Mouse (Mus musculus): Measurements from ENCODE around the gene Ncaph2. TPM values are rescaled to one million over a fixed set of nuclear protein-coding genes. Genes with fewer than 3 reads are reported as not detected.

Gene Ncaph2
- polyA plus RNA-seq, 1 experiment: 142 TPM

DNA sequence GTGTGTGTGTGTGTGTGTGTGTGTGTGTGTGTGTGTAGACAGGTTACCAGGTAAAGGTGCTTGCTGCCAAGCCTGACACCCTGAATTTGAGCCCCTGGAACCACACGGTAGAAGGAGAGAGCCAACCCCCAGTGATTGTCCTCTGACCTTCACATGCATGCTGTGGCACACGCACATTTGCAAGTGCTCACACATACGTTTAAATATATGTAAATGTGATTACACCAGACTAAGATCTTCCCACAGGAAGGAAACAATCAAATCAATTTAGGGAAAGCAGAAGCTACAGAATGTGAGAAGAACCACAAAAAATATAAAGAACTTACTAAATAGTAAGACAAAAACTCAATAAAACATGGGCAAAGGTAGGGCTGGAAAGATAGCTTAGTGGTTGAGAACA, 15.4 kb upstream of the Ncaph2 start:
- Histone ChIP-seq H3K4me1 (ENCODE audit: control insufficient read depth, insufficient read depth, low read length) (peaks cover 11% of the 10 kb centered on the region), H3K4me3 (ENCODE audit: insufficient read depth, low read length) (no peak overlapping the region), H3K27ac (ENCODE audit: insufficient read depth, low read depth, low read length) (no peak overlapping the region)
- TF ChIP-seq POLR2A (IDR thresholded peaks at IDR 0.05; ENCODE audit: borderline replicate concordance, low read depth, low read length) (no peak), CTCF (IDR thresholded peaks at IDR 0.05; ENCODE audit: low read depth, low read length) (no peak)

DNA sequence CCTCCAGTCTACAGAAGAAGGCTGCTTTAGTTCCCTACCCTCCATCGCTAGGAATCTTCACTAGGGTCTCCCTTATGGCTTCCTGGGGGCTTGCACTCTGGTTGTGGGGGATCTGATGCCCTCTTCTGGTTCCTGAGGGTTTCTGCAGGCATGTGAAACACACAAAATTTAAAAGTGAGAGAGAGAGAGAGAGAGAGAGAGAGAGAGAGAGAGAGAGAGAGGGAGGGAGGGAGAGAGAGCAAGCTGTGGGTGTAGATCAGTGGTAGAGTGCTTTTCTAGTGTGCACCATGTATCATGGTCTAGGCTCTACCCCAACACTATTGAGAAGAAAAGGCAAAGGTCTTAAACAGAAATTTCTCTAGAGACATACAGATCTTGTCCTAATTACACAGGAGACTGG, 13.8 kb upstream of the Ncaph2 start:
- TF ChIP-seq POLR2A (IDR thresholded peaks at IDR 0.05; ENCODE audit: borderline replicate concordance, low read depth, low read length): no peak
- no peak for TF ChIP-seq CTCF (IDR thresholded peaks at IDR 0.05; ENCODE audit: low read depth, low read length)
- Histone ChIP-seq H3K27ac (ENCODE audit: insufficient read depth, low read depth, low read length) (no peak overlapping the region), H3K4me1 (ENCODE audit: control insufficient read depth, insufficient read depth, low read length) (peaks cover 11% of the 10 kb centered on the region), H3K4me3 (ENCODE audit: insufficient read depth, low read length) (no peak overlapping the region)

DNA sequence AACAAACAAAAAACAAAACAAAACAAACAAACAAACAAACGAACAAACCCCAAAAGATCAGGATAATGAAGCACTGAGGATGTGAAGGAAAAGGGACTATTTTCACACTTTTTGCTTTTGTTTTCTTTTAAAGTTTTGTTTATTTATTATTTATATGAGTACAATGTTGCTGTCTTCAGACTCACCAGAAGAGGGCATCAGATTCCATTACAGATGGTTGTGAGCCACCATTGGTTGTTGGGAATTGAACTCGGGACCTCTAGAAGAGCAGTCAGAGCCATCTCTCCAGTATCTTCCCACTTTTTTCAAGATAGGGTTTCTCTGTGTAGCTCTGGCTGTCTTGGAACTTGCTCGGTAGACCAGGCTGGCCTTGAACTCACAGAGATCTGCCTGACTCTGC, 12.2 kb upstream of the Ncaph2 start:
- Histone ChIP-seq H3K27ac (ENCODE audit: insufficient read depth, low read depth, low read length) (no peak overlapping the region), H3K4me1 (ENCODE audit: control insufficient read depth, insufficient read depth, low read length) (peaks cover 11% of the 10 kb centered on the region), H3K4me3 (ENCODE audit: insufficient read depth, low read length) (no peak overlapping the region)
- no peak for TF ChIP-seq POLR2A (IDR thresholded peaks at IDR 0.05; ENCODE audit: borderline replicate concordance, low read depth, low read length)
- TF ChIP-seq CTCF (IDR thresholded peaks at IDR 0.05; ENCODE audit: low read depth, low read length): no peak

DNA sequence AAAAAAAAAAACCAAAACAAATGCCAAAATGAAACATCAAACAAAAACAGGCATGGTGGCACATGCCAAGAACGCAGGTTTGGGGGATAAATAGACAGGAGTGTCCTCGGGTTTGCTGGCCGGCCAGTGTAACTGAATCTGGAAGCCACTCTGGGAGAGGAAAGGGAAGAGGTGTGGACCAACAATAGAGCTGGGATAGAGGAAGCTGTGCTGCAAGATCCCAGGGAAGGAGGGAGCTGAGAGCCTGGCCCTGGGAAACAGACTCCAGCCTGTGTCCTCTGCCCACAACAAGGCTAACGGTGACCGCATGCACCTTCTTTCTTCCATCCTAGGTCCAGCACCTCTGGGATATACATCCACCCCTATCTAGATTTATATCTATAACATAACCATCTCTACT, 5.1 kb upstream of the Ncaph2 start:
- no peak overlapping the region for H3K4me3 ChIP-seq (ENCODE audit: insufficient read depth, low read length)
- H3K27ac ChIP-seq (ENCODE audit: insufficient read depth, low read depth, low read length): no peak overlapping the region
- no peak for TF ChIP-seq POLR2A (IDR thresholded peaks at IDR 0.05; ENCODE audit: borderline replicate concordance, low read depth, low read length)
- TF ChIP-seq CTCF (IDR thresholded peaks at IDR 0.05; ENCODE audit: low read depth, low read length): no peak
- H3K4me1 ChIP-seq (ENCODE audit: control insufficient read depth, insufficient read depth, low read length): peaks cover 6% of the 10 kb centered on the region; the same call in 1 of the 2 replicates

DNA sequence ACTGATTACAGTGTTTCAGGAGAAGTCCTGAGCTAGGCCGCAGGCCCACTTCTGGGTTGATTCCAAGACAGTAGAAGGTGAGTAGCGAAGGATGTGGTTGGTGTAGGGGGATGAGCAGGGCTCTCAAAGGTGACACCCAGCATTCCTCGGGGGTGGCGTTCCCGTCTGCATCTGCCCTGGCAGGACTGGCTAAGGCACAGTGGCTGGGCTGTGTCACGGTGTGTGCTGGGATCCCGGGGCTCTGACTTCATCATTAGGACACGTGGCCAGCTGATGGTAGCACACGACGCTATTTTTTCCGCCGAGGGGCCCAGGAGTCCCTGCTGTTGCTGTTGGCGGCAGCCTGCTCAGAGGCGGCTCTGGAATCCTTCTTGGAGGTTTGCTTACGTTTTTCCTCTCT, 4.2 kb upstream of the Ncaph2 start:
- no peak for TF ChIP-seq POLR2A (IDR thresholded peaks at IDR 0.05; ENCODE audit: borderline replicate concordance, low read depth, low read length)
- no peak for TF ChIP-seq CTCF (IDR thresholded peaks at IDR 0.05; ENCODE audit: low read depth, low read length)
- Histone ChIP-seq H3K4me1 (ENCODE audit: control insufficient read depth, insufficient read depth, low read length) (peaks cover 6% of the 10 kb centered on the region; the same call in 1 of the 2 replicates), H3K27ac (ENCODE audit: insufficient read depth, low read depth, low read length) (no peak overlapping the region), H3K4me3 (ENCODE audit: insufficient read depth, low read length) (no peak overlapping the region)

DNA sequence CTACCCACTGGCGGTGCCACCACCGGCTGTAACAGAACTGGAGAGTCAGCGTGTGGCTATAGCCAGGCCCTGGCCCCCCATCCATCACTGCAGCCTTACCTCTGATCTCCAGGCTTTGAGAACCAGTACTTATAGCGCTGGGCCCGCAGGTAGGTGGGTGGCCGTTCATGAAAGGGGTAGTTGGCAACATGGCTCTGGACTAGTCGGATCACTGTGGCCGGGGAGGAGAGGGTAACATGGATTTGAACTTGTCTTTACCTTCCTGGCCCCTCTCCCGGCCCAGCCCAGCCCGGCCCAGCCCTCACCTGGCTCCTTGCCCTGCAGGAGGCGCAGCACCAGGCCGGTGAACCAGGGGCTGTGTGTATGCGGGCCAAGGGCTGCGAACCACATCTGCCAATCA, 3.5 kb upstream of the Ncaph2 start:
- TF ChIP-seq POLR2A (IDR thresholded peaks at IDR 0.05; ENCODE audit: borderline replicate concordance, low read depth, low read length): no peak
- TF ChIP-seq CTCF (IDR thresholded peaks at IDR 0.05; ENCODE audit: low read depth, low read length): no peak

DNA sequence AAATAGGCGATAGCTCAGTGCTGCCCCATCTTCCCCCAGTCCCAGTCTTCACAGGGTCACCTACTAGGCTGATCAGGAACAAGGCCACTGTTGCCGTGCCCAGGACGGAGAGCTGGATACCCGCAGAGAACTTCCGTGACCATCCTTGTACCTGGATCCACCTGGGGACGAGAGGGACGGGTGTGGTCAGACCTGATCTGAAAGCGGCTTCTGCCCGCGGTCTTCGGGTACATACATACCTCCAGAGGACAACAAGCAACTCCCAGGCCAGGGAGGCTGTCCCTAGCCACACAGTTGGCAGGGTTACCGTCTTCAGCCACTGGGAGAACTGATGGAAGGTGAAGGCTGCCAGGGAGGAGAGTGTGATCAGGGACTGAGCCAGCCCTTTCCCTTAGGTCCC, 2.7 kb upstream of the Ncaph2 start:
- peaks cover 8% of the 10 kb centered on the region; the same call in 1 of the 2 replicates for H3K4me1 ChIP-seq (ENCODE audit: control insufficient read depth, insufficient read depth, low read length)

More for the DNA sequence above, 3.5 kb upstream of the Ncaph2 start:
- no peak overlapping the region for H3K4me3 ChIP-seq (ENCODE audit: insufficient read depth, low read length)
- peaks cover 6% of the 10 kb centered on the region; the same call in 1 of the 2 replicates for H3K4me1 ChIP-seq (ENCODE audit: control insufficient read depth, insufficient read depth, low read length)
- H3K27ac ChIP-seq (ENCODE audit: insufficient read depth, low read depth, low read length): no peak overlapping the region

DNA sequence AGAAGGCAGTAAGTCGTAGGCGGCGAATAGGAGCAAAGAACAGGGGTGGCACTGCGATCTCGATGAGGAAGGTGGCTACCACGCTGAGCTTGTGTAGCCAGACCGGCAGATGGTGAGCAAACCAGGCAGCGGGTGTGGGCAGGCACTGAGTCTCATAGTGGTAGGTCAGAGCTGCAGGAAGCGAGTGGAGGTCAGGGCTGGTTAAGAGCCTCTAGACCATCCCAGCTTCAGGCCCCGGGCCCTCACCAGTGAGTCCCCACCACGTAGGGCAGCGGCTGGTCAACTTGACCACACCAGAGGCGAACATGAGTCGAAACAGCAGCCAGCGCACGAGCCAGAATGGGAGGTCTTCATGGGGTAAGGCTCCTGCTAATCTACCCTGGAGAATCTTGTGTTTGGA, 1.7 kb upstream of the Ncaph2 start:
- Histone ChIP-seq H3K27ac (ENCODE audit: insufficient read depth, low read depth, low read length) (no peak overlapping the region), H3K4me3 (ENCODE audit: insufficient read depth, low read length) (no peak overlapping the region), H3K4me1 (ENCODE audit: control insufficient read depth, insufficient read depth, low read length) (peaks cover 12% of the 10 kb centered on the region)
- TF ChIP-seq CTCF (IDR thresholded peaks at IDR 0.05; ENCODE audit: low read depth, low read length) (no peak), POLR2A (IDR thresholded peaks at IDR 0.05; ENCODE audit: borderline replicate concordance, low read depth, low read length) (no peak)

More for the DNA sequence above, 2.7 kb upstream of the Ncaph2 start:
- no peak overlapping the region for H3K4me3 ChIP-seq (ENCODE audit: insufficient read depth, low read length)
- H3K27ac ChIP-seq (ENCODE audit: insufficient read depth, low read depth, low read length): no peak overlapping the region
- no peak for TF ChIP-seq CTCF (IDR thresholded peaks at IDR 0.05; ENCODE audit: low read depth, low read length)
- no peak for TF ChIP-seq POLR2A (IDR thresholded peaks at IDR 0.05; ENCODE audit: borderline replicate concordance, low read depth, low read length)

DNA sequence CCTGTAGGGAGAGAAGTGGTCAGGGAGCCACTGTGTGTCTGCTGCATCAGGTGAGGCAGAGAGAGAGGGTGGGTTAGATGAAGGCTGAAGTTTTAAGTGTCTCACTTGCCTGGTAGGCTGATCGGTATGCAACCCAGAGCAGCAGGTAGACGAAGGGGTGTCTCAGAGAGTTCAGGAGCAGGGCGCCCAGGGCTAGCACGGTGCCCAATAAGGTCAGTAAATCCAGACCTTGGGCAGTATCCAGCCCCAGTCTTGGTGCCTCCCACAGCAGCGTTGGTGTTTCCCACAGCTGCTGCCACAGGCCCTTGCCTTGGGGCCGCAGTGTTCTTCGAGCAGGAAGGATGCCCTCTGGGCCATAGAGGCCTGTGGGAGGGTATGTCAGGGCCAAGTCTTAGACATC, 1.1 kb upstream of the Ncaph2 start:
- peak overlapping the region; percentile 83 for H3K4me3 ChIP-seq (ENCODE audit: insufficient read depth, low read length)
- no peak for TF ChIP-seq CTCF (IDR thresholded peaks at IDR 0.05; ENCODE audit: low read depth, low read length)
- no peak for TF ChIP-seq POLR2A (IDR thresholded peaks at IDR 0.05; ENCODE audit: borderline replicate concordance, low read depth, low read length)
- peaks cover 17% of the 10 kb centered on the region for H3K4me1 ChIP-seq (ENCODE audit: control insufficient read depth, insufficient read depth, low read length)
- no peak overlapping the region for H3K27ac ChIP-seq (ENCODE audit: insufficient read depth, low read depth, low read length)

DNA sequence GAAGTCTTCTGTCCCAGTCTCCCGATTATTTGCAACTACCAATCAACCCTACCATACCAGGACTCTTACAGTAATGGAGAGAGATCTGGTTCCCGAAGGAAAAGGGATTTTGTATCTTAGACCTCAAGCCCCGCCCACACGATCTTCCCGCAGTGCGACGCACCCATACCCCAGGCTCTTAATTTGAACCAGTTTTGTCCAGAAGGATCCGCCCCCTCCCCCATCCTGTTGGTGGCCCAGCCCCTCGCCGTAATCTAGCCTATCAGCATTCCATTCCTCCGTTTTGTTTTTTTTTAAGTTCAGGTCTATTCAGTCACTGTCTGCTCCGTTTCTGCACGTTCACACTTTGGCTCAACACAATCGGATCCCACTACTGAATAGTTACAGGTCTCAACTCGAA, 853 bp downstream of the Ncaph2 start:
- Histone ChIP-seq H3K4me3 (ENCODE audit: insufficient read depth, low read length) (peak overlapping the region; percentile 93), H3K27ac (ENCODE audit: insufficient read depth, low read depth, low read length) (peak overlapping the region; percentile 66), H3K4me1 (ENCODE audit: control insufficient read depth, insufficient read depth, low read length) (peaks cover 25% of the 10 kb centered on the region)
- TF ChIP-seq POLR2A (IDR thresholded peaks at IDR 0.05; ENCODE audit: borderline replicate concordance, low read depth, low read length): no peak
- TF ChIP-seq CTCF (IDR thresholded peaks at IDR 0.05; ENCODE audit: low read depth, low read length): no peak

DNA sequence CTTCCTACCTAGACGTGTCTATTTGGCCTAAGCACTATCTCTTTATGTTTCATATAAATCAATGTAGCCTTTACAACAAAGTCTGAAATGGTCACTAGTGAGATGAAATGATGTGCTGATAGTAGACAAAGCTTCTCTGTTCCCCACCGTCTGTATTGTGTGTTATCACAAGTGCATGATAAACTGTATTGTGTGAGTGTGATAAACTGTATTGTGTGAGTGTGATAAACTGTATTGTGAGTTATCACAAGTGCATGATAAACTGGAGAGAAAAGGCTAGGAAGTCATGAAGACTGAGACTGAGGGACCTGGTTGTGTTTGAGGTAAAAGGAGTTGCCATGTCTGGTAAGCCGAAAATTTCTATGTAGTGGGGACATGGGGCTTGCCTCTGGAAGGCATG, 3.3 kb downstream of the Ncaph2 start:
- no peak for TF ChIP-seq POLR2A (IDR thresholded peaks at IDR 0.05; ENCODE audit: borderline replicate concordance, low read depth, low read length)
- no peak for TF ChIP-seq CTCF (IDR thresholded peaks at IDR 0.05; ENCODE audit: low read depth, low read length)
- Histone ChIP-seq H3K4me1 (ENCODE audit: control insufficient read depth, insufficient read depth, low read length) (peaks cover 25% of the 10 kb centered on the region), H3K4me3 (ENCODE audit: insufficient read depth, low read length) (no peak overlapping the region), H3K27ac (ENCODE audit: insufficient read depth, low read depth, low read length) (no peak overlapping the region)

Data from bone marrow macrophage, adult 2 months (primary cell).